Mouse (Mus musculus) lung, adult 2 months (tissue): Measurements from ENCODE around the gene Sptbn4.

Experiments
- CTCF ChIP-seq: fragments of 200-500 bp; IDR thresholded peaks from 2 replicates; pipeline ENCODE4 v1.5.1; 2011; ENCODE audit warnings: mild to moderate bottlenecking, low read length, control low read depth; ENCODE audit not compliant: insufficient read depth
- POLR2A ChIP-seq: fragments of 200-500 bp; IDR thresholded peaks from 2 replicates; pipeline ENCODE4 v1.6.1; 2011; ENCODE audit warnings: low read depth, mild to moderate bottlenecking, control low read depth, low read length, borderline replicate concordance; ENCODE audit errors: extremely low read depth

- TF ChIP-seq CTCF (no peak), POLR2A (no peak)
These were observed 136.4 kb downstream of the Sptbn4 start for GRCm38 (mm10) chr7:27310996-27311535.
